Comparison of ENCODE assay signal across 8 mouse cellular contexts in the genomic region with DNA sequence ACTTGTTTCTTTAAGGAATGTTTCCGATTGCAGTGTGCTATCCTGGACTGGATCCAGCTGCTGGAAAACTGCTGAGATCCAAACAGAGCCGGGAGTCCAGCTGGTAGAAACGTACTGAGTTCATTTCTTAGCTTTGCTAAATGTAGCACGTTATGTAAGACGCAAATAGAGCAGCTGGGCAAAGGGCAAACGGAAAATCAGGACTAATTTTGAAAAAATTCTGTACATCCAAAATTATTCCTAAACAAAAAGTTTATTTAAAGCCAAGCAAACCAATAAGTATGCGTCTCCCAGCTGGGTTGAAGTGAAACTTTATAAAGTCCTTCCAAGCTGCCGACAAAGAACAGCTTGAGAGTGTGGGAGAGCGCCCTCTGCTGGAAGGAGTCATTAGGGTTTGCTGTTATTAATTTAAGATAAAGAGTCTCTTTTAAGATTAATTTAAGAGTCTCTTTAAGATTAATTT. TPM values are rescaled to one million over a fixed set of nuclear protein-coding genes. Genes with fewer than 3 reads are reported as not detected.
A peak's percentile ranks its signal among the peaks of the same experiment; 100 is the strongest.
DNase-seq lines count a peak whose midpoint lies in the region; ATAC-seq and TF ChIP-seq lines count a peak whose summit lies in the region.

No protein-coding gene starts in this region.

- H3K27me3 ChIP-seq in erythroblast, embryonic 14.5 days (ENCODE audit: control insufficient read depth): peaks cover 2% of the 10 kb centered on the region; the same call in 1 of the 2 replicates
- no peaks in the 10 kb centered on the region for H3K27me3 ChIP-seq in heart, postnatal 0 days (ENCODE audit: control insufficient read depth, insufficient read depth, low read length)
- H3K27me3 ChIP-seq in liver, embryonic 15.5 days: 0 out of 2 replicates have a peak, but pooled peaks cover 9% of the 10 kb centered on the region

- peak overlapping the region; percentile 81 for H3K27ac ChIP-seq in heart, postnatal 0 days (ENCODE audit: low read depth)
- H3K27ac ChIP-seq in liver, embryonic 15.5 days (replicated peaks): no peak overlapping the region

- H3K36me3 ChIP-seq in erythroblast, embryonic 14.5 days (ENCODE audit: control insufficient read depth): no peaks in the 10 kb centered on the region
- 0 out of 2 replicates have a peak, but pooled peaks cover 14% of the 10 kb centered on the region for H3K36me3 ChIP-seq in heart, postnatal 0 days (replicated peaks; ENCODE audit: control insufficient read depth, insufficient read depth, low read length)
- no peaks in the 10 kb centered on the region for H3K36me3 ChIP-seq in liver, embryonic 15.5 days (replicated peaks)

- no peak for TF ChIP-seq EP300 in heart, postnatal 0 days (IDR thresholded peaks at IDR 0.05; ENCODE audit: low read depth)

- TF ChIP-seq CTCF in heart, postnatal 0 days (IDR thresholded peaks at IDR 0.05; ENCODE audit: low read depth): peak; percentile 80

- ATAC-seq in heart, postnatal 0 days (ENCODE audit: insufficient read depth, low read depth): peak; percentile 55; the same call in 1 of the 2 replicates
- no peak for ATAC-seq in liver, embryonic 15.5 days (ENCODE audit: insufficient read depth)

- peaks cover 12% of the 10 kb centered on the region for H3K4me1 ChIP-seq in erythroblast, embryonic 14.5 days (ENCODE audit: control insufficient read depth)
- peaks cover 12% of the 10 kb centered on the region for H3K4me1 ChIP-seq in heart, postnatal 0 days (ENCODE audit: control insufficient read depth, insufficient read depth)
- 0 out of 2 replicates have a peak, but pooled peaks cover 3% of the 10 kb centered on the region for H3K4me1 ChIP-seq in liver, embryonic 15.5 days (replicated peaks)

- peak overlapping the region; percentile 43 for H3K4me3 ChIP-seq in erythroblast, embryonic 14.5 days (replicated peaks)
- H3K4me3 ChIP-seq in heart, postnatal 0 days (ENCODE audit: low read depth, low read length): peak overlapping the region; percentile 46
- peak overlapping the region; percentile 25 for H3K4me3 ChIP-seq in liver, embryonic 15.5 days (replicated peaks)

- peak; percentile 70 to 74 for DNase-seq in CD8-positive naive resting alpha-beta T cell, adult 2 months (ENCODE audit: low read depth in 2 of 2, low spot score in 2 of 2)
- peak; percentile 85 to 87 for DNase-seq in adrenal gland, postnatal 36 days
- DNase-seq in heart, postnatal 0 days (ENCODE audit: low spot score): peak; percentile 84
- peak; percentile 89 to 90 for DNase-seq in kidney, postnatal 4 days
- peak; percentile 58 for DNase-seq in ovary, postnatal 10 days (ENCODE audit: low spot score)
- peak; percentile 77 for DNase-seq in thymus, postnatal 14 days

- H3K4me2 ChIP-seq in heart, postnatal 0 days (ENCODE audit: low read depth, low read length): peak overlapping the region; percentile 52
- H3K4me2 ChIP-seq in liver, embryonic 15.5 days: peak overlapping the region; percentile 45

- peak overlapping the region; percentile 52 for H3K9ac ChIP-seq in heart, postnatal 0 days (replicated peaks; ENCODE audit: low read depth, low read length)
- H3K9ac ChIP-seq in liver, embryonic 15.5 days: no peak overlapping the region

- 6% methylated on average over 9 of the region's 9 CpGs for WGBS in heart, postnatal 0 days
- WGBS in liver, embryonic 15.5 days (ENCODE audit: insufficient replicate concordance): 27% methylated on average over 9 of the region's 9 CpGs

- peaks cover 3% of the 10 kb centered on the region; the same call in 1 of the 2 replicates for H3K9me3 ChIP-seq in erythroblast, embryonic 14.5 days (ENCODE audit: control insufficient read depth, low read length)
- H3K9me3 ChIP-seq in heart, postnatal 0 days (replicated peaks; ENCODE audit: control insufficient read depth, low read length): no peaks in the 10 kb centered on the region
- H3K9me3 ChIP-seq in liver, embryonic 15.5 days (replicated peaks): no peaks in the 10 kb centered on the region

RNA-seq across cellular contexts. Expression of a gene that starts 30.2 kb away (rescaled TPM):
- 1 to 10 TPM; 3.7 to 4.7 TPM for total RNA-seq in adrenal gland, postnatal 36 days (2021)
- 0.01 TPM in 2 replicates for polyA plus RNA-seq in erythroblast, embryonic 14.5 days (2012)
- 31.1 and 33.5 TPM in 2 replicates for total RNA-seq in heart, postnatal 0 days (2014; rRNA removed; ENCODE audit: low replicate concordance)
- polyA plus RNA-seq in heart, postnatal 0 days (2015; fragmentation: Nextera tagmentation; extraction: Ambion mirVana): 11.8 and 14.6 TPM in 2 replicates
- 0.90 and 0.92 TPM in 2 replicates for polyA plus RNA-seq in liver, embryonic 15.5 days (2015; fragmentation: Nextera tagmentation; extraction: Ambion mirVana)
